Mouse (Mus musculus) small intestine, adult 2 months (tissue): ENCODE results near the gene Nanos2.

Source experiments
- CTCF ChIP-seq: fragments of 200-500 bp; IDR thresholded peaks from 2 replicates; pipeline ENCODE4 v1.5.1; 2012; ENCODE audit warnings: low read depth, mild to moderate bottlenecking, control low read depth, inconsistent platforms, low read length, moderate library complexity, mixed read lengths; ENCODE audit not compliant: insufficient replicate concordance, insufficient read length; ENCODE audit errors: extremely low read depth
- POLR2A ChIP-seq: fragments of 200-500 bp; IDR thresholded peaks from 2 replicates; pipeline ENCODE4 v1.6.1; 2012; ENCODE audit warnings: low read depth, mild to moderate bottlenecking, control low read depth, inconsistent platforms, low read length, moderate library complexity

GRCm38 (mm10) chr7:19001066-19001806 lies 14.0 kb downstream of the Nanos2 start:
- TF ChIP-seq CTCF (no peak), POLR2A (no peak)
